Mouse (Mus musculus) lung, adult 18-20 months (tissue): ENCODE results near the gene Lrrc29.

Experiments
- DNase-seq, 2 experiments: peaks; one replicate each; pipeline ENCODE4 v3.0.0; 2022; ENCODE audit warnings: mixed read lengths in 2 of 2

Gene Lrrc29

DNA sequence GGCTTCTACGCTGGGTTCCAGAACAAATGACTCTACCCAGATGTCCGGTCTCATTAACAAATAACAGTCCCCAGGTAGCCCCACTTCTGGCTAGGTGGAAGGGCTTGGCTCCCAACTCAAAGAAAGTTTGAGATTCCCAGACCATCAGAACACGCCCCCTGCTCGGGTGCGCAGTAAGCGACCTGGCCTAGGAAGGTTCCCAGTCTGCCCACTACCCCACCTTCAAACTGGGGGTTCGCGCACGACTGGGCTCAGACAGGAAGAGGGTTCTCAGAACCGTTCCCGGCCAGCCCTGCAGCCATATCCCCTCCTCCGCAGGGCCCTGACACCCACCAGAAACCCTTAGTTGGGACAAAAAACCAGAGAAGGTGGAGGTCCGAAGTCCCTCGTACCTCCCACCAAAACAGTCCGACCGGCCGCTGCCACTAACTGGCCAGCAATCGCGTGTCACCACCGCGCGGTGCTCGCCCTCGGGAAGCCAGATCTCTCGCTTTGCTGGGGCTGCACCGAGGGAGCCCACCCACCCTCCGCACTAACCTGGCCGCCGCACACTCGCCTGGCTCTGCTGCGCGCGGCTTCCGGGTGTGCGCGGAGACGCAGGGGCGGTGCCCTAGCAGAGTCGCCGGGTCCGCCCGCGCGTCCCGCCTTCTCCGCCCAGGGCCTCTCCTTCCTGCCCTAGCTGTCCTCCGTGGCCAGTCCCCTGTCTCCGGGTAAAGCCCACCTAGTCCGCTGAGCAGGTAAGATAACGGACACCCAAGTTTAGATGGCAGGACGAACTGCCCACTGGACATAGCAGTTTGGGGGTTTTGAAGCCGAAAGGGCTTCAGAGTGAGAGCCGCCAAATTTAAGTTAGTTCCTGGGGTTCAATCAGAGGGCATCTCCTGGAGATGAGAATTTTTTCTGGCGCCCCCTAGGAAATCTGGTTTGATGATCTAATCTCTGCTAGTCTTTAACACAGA, 61.8 kb downstream of the Lrrc29 start, which contains the start of the genes Tradd and Fbxl8:
Tradd (minus strand) TSS at position 586 of the 959 bp plus-strand sequence.
Fbxl8 (plus strand) TSS at position 625 of the 959 bp plus-strand sequence.
- peak; percentile 81 to 84 for DNase-seq

GRCm38 (mm10) chr8:105263244-105263912, 62.7 kb downstream of the Lrrc29 start:
- no peak for DNase-seq
